Mouse (Mus musculus) adrenal gland, postnatal 25 days (tissue): ENCODE data around the gene Lcp1. TPM values are rescaled to one million over a fixed set of nuclear protein-coding genes. Genes with fewer than 3 reads are reported as not detected.

Experiments used
- DNase-seq: peaks from one replicate; pipeline ENCODE4 v3.0.0; 2021; ENCODE audit warnings: mixed read lengths
- total RNA-seq: library from RNA; stranded (reverse); gene quantifications from 2 replicates; pipeline ENCODE4 v1.2.3, GENCODE M21; 2021

The Lcp1 gene
- total RNA-seq, 1 experiment from 2014 or later: 11.1 TPM

GRCm38 (mm10) chr14:75206307-75206706, 75.4 kb downstream of the Lcp1 start:
- no peak for DNase-seq

DNA sequence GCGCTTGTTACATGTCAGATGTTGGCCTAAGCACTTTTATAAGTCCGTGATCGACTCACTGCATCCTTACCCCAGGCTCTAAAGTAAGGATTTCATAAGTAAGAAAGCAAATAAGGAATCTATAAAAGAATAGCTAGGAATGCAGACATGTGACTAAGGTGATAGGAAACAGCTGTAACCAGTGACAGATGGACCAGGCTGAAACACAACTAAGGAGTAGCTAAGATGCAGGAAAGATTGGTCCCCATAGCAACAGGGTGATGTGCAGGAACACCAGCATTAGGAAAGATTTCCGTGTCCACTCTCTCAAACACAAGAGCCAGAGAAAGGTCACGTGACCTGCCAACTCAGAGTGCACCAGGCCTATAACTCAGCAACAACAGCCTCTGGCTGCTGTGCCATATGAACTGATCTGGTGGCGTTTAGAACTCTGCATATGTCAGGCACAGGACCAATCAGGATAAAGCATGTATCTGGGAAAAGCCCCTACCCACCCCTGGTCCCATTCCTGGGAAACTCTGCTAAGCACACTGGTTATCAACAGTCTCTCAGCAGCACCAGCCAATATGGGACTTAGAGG, 77.8 kb downstream of the Lcp1 start:
- no peak for DNase-seq

- no peak for DNase-seq
Measured at GRCm38 (mm10) chr14:75213752-75214151, 82.9 kb downstream of the Lcp1 start.

DNA sequence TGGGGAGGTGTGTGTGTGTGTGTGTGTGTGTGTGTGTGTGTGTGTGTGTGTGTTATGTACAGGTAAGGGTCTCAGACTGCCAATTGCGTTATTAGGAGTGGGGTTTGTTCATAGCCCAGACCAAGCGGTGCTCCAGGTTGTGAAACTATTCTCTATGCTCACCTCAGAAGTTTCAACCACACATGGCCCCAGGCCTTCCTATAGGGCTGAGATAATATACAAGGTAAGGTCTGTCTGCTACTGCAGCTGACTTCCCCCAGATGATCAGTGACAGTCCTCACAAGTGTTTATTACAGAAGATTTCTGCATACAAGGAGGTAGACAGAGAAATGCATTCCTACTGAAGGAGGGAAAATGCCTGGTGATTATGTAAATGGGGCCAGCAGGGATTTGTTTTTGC, 87.9 kb downstream of the Lcp1 start:
- DNase-seq: no peak

DNA sequence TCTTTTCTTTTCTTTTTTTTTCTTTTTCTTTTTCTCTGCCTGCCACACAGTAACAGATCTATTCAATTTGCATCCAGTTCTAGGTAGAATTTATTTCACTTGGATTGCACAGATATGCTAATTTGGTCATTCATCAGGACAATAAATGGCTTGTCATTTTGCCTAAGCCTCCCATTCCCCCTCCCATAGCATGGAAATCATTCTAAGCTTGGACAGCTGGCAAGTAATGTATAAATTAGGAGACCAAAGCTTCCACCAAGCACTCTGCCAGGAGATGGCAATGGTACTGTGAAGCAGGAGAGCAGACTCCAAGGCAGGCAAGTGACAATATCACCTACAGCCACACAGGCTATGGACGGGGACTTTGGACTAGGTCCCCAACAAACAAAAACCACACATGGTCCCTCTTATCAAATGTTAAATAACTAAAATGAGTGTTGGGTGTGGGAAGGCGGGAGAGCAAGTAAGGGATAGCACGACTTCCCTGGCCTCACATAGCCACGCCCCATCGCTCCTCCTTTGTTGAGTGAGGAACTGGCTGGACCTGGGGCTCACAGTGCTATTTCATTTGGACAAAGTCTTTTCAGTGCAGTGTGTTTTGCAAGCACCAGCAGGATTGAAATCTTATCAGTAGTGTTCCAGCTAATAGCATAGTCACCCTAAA, 88.5 kb downstream of the Lcp1 start:
- DNase-seq: no peak

DNA sequence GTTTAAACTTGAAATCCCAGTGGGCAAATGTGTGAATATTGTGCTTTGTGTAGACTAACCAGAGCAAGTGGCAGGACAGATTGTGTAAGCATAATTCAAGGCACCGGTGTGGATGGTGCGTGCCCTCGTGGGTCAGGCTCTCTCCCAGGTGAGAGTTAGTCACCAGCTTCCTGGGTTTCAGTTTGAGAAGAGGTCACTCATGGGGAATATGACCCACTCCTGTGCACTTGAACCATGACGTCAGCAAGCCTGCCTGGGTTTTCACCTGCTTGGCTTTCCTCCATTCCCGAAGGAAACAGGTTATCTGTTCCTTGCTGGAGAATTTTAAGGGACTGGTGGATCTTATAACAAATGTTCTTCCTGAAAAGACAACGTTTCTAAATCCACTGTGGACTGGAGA, 91.5 kb downstream of the Lcp1 start:
- no peak for DNase-seq

- no peak for DNase-seq
Measured at GRCm38 (mm10) chr14:75227453-75228084, 96.7 kb downstream of the Lcp1 start.

DNA sequence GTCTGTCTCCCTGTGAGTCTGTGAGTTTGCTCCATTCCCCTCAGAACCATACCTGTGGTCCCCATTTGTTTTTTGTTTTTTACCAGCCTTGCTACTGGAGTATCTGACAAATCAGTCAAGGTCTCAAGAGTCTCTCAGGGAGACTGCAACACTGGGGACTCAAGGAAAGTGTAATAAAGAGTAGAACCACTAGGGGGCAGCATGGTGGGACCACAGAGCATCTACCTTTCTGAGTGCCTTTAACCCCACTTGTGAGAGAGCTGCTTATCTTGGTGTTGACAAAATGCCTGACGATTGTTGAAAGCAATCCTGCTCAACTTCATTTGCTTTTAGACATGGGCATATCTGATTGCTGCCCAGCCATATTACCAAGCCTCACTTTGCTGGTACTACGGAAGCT, 98.9 kb downstream of the Lcp1 start:
- no peak for DNase-seq

- no peak for DNase-seq
Measured at GRCm38 (mm10) chr14:75233070-75233469, 102.2 kb downstream of the Lcp1 start.

GRCm38 (mm10) chr14:75235552-75235951, 104.7 kb downstream of the Lcp1 start:
- no peak for DNase-seq

DNA sequence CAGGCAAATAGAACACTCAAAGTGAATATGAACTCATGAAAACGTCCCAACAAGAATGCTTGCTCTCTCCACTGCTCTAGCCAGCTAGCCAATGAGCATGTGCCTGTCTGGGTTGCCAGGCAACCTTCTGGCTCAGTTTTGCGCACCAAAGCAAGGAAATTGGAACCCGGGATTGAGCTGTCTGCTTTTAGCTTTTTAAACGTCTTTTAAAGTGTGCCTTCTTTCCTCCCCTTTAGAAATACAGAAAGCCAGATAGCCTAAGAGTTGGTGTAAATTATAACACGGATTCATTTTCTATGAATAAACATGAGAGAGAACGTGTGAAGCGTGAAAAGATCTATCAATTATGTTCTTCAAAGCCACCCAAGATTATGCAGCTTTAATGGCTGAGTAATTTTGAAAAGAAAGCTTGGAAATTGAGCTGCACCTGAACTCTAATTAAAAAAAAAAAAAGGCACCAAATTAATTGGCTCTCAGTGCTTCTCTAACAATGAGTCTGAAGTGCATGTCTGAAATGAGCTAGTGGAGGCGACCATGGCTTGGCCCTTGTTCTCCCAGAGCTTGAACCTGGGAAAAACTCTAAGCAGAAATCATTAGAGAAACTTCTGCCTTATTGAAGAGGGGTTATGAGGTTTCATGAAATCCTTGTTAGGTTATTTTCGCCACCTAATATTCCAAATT, 105.2 kb downstream of the Lcp1 start:
- DNase-seq: no peak

DNA sequence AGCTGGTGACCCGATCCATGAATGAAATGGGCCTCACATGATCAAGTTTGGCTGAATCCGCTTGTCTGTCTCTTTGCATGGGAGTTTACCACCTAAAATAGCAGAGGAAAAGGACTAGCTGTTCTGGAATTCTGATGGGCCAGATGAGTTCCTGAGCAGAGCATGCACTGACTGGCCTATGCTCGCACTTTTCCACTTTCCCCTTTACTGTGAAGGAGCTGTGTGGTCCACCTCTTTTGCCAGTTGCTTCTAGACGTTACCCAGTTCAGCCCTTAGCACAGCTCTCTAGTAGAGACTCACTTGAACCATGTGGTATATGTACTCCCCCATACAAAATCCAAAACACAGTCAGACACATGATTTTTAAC, 105.7 kb downstream of the Lcp1 start:
- DNase-seq: no peak

DNA sequence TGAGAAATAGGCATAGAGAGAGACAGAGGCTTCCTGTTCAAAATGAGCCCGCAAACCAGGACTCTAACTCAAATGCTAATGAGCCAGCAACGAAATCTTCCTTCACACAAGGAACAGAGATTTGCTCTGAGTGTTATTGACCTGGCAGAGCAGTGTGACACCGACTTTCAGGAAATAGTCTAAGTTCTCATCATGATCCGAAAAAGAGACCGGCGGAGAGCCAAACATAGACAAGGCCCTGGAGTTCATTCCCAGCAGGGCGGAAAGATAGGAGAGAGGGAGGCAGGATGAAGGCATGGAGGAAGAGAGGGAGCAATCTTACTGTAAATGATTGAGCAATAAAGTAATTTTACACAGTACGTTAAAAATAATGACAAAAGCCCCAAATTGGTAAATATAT, 106.2 kb downstream of the Lcp1 start:
- DNase-seq: no peak

- DNase-seq: no peak
Measured at GRCm38 (mm10) chr14:75238054-75238692, 107.3 kb downstream of the Lcp1 start.

- no peak for DNase-seq
Measured at GRCm38 (mm10) chr14:75242087-75242486, 111.2 kb downstream of the Lcp1 start, which contains the start of gene Cpb2. Gene Cpb2, plus strand, starts transcription at chr14:75242287.

DNA sequence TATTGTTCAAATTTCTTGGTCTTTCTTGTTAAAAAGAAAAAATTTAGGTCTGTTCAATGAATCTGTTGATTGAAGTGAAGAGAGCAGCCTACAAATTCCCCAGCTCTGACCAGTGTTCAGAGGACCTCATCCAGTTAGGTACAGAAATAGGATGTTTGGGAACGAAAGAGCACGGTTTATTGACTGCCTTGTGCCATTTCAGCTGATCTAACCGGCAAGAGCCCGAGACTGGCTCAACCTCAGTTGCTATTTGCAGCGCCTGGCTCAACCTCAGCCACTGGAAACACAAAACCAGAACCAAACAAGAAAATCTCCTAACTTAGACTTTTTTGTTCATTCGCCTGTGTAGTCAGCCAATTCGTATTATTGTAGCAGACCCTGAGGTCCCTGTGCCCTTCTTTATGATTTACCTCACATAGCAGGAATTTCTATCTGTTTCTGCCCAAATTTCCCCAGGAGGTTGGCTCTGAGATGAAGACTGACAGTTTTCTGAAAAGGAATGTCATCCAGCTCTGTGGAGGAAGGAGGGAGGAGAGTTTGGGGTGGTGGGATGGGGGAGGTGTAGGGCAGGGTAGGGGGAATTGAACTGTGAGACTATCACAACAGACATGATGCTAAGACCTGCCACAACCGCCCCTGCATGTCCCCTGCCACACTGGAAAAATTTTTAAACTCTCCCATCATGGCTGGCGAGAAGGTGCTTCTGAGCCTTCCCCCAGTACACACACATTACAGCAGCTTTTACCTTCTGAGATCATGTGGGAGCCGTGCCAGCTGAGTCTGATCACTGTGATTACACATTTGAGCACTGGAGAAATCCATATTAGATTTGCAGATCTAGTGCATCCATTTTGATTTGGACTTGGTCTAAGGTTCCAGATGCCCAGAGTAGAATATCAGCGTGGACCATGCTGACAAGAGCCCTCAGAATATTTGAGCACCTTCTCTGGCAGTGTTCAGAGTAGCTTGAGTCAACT, 115.4 kb downstream of the Lcp1 start:
- no peak for DNase-seq

GRCm38 (mm10) chr14:75250432-75250831, 119.5 kb downstream of the Lcp1 start:
- DNase-seq: no peak

DNA sequence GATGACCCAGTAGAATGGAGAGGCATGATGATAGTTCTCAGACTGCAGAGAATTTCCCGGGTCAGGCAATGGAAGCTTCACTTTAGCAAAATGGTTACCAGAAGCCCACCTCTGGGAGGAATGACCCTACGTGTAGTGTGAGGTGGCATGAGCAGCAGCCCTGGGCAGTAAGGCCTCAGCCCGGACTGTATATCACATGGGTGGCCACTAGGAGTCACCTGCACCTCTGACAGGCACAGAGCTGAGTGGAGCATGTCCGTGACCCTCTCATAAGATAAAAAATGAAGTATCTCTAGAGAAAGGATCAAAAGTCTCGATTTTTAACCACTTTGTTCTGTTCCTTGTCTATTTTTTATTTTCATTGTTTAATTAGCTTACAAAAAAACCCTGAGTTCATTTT, 125.6 kb downstream of the Lcp1 start:
- peak; percentile 28 for DNase-seq

GRCm38 (mm10) chr14:75269531-75269930, 138.6 kb downstream of the Lcp1 start:
- DNase-seq: peak; percentile 56

DNA sequence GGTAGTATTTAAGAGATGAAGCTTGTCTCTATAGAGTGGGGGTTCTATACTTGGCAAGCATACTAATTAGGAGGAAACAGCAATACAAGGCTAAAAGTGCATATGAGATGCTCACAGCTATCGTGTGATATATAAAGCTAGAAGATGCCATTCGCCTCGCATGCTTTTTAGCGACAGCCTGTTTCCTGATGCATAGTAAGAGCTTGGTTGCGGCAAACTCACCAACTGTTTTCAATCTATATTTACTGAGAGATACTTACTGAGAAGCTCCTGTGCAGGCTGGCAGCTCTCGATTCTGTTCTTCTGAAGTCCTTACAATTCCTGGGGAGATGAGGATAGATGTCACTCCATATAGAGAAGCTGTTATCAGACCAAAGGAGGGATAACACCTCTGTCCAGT, 148.8 kb downstream of the Lcp1 start:
- no peak for DNase-seq

DNA sequence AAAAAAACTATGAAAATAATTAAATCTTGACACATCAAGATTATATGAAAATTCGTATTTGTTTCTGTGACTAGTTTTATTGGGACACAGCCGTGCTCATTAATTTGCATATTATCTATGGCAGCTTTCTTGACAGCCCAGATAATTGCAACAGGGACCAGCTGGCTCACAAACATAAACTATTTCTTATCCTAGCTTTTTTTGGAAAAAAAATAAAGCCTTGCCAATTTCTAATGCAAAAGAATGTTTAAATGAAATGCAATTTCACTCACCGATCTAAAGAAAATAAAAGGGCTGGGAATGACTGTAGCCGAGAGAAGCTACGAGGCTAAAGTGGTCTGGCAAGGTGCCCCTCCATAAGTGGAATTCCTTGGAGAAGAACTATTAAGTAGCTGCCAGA, 149.5 kb downstream of the Lcp1 start:
- no peak for DNase-seq
